Mouse (Mus musculus) Muller cell, postnatal 12 days (primary cell): ENCODE measurements around the gene Hoxa5.

Experiments
- DNase-seq: peaks from one replicate; pipeline ENCODE4 v3.0.0-alpha.2; 2015; ENCODE audit errors: inconsistent ontology term

Hoxa5 gene

DNA sequence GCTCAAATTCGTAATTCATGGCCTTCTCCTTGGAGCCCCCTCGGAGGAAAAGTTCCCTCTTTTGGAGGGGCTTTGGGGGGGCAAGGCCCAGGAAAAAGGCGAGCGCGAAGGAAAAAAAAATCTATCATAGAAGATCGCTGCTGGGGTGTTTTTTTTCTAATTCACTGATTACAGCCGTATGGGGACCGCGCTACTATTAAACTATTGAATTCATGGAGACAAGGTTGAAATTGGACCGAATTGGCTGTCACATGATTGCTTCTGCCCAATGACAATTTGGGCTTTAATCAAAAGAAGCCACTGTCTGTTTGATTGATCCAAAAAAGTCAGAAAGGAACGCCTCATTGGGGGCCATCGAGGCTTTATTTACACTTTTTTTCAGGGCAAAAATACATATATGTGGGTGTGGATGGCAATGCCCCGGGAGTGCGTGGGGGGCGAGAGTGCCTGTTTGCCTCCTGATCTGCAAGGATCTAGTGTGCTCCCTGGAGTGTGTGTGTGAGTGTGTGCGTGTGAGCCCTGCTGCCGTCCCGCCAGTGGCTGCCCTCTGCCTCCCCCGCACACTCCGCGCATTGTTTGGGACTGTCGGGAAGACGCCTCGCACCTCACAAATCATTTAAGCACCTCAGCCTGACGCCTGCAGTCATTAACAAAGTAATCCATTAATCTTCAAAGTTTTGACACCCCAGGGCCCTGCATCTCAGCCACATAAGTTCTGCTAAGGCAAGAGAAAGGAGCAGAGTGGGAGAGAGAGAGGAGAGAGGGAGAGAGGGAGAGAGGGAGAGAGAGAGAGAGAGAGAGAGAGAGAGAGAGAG, 39.6 kb downstream of the Hoxa5 start, which contains the start of gene Hoxa2:
TSS of gene Hoxa2 (minus strand) at position 206 of the 815 bp plus-strand sequence.
- DNase-seq = no peak

DNA sequence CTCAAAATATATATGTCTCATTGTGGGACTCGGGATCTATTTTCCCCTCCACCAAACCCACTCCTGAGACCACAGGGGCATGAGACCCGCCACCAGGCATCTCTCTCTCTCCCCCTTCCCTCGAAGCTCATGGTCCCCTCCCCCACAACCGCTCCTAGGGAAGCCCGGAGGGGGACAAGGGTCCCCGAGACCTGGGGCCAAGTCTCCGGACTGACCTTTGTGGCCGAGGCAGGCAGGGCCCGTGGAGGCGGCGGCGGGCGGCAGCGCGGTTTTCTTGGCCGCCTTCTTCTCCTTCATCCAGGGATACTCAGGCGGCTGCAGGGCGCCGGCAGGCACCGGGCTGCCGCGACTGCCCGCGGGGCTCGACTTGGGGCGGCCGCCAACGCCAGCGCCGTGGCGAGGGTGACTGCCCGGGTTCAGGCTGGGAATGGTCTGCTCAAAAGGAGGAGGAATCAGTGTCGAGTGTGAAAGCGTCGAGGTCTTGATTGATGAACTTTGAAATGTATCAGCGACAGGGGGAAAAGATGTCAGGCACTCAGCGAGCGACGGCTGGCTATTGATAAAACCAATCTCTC, 40.2 kb downstream of the Hoxa5 start:
- DNase-seq = no peak

DNA sequence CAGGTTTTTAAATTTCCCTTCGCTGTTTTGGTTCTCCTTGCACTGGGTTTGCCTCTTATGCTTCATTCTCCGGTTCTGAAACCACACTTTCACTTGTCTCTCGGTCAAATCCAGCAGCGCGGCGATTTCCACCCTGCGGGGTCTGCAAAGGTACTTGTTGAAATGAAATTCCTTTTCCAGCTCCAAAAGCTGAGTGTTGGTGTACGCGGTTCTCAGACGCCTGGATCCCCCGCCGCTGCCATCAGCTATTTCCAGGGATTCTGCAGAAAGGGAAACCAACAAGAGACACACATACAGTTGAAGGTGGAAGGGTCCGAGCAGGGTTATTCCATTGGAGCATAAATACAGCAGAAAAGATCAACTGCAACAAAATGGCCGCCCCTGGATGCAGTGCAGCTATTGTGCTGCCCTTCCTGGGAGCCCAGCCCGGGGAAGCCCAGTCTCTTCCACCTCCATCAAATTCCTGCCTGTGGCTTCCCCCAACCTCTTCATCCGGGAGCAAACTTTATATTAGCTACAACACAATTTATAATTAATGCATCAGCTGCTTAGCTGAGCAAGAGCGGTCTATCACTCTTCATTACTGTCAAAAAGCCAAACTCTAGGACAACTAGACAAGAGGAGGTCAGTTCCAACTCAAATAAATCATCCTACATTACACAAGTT, 40.9 kb downstream of the Hoxa5 start:
- DNase-seq = no peak

- no peak for DNase-seq
Measured at GRCm38 (mm10) chr6:52162611-52163365, 41.6 kb downstream of the Hoxa5 start.

DNA sequence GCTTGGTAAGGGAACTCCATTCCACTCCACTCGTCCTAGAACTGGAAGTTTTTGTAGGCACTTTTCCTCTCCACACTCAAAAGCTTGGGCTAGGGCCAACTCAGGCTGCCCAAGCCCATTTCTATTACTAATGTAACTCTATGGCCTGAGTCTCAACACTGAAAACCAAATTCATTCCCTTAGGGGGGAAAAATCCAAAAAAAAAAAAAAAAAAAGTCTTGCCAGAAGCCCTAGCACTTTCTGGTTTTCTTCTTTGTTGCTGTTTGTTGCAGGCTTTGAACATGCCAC, 42.4 kb downstream of the Hoxa5 start:
- DNase-seq = no peak

GRCm38 (mm10) chr6:52161336-52162092, 42.9 kb downstream of the Hoxa5 start:
- DNase-seq = no peak

GRCm38 (mm10) chr6:52160511-52161335, 43.7 kb downstream of the Hoxa5 start:
- no peak for DNase-seq

DNA sequence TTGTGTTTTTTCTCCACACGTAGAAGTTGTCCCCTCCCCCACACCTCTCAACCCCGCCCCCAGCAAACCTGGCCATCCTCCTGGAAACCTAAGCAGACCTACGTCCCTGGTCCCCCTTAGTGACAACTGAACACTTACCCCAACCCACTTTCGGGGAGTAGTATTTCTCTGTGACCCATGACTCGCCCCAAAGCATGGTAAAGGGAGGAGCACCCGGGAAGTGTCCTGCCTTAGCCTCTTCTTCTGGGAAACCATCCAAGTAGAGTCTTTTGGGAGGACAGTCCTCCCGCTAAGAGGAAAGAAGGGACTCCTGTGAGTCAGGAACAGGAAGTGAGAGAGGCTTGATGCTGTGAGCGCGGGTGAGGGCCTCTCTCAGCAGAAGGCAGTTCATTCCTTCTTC, 44.4 kb downstream of the Hoxa5 start:
- no peak for DNase-seq

- no peak for DNase-seq
Measured at GRCm38 (mm10) chr6:52159164-52159761, 45.1 kb downstream of the Hoxa5 start.

DNA sequence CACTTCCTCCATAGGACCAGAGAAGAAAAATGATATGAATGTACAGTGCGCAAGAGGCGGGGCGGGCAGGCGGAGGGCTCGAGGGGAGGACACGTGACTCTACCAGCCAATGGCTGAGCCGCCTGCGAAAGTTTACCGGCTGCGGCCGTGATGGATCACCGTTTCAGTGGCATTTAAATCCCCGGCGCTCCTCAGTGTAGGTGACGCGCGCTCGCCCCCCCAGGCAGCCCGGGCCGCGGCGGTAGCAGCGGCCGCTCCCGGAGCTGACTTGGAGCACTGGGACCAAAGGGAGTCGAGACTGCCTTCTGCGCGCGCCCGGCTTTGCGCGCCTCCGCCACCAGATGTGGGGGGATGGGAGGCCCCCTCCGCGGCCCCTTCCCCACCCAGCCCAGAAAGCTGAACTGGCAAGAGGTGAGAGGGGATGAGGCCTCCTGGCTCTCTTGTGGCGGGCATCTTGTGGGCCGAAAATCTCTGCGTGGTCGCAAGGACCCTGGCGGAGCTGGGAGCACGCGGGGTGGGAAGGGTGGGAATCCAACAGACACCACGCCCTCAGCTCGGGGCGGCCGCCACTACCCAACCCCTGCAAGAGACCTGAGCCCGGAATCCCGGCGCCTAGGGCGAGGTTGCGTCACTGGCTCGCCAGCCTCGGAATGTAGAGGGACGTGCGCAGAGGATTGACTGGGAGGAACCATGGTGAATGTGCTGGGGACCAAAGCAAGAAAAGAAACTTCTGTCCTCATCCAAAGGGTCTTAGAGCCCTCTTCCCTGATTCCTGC, 45.9 kb downstream of the Hoxa5 start, which contains the start of gene Hoxa1:
TSS of gene Hoxa1 (minus strand) at position 42 of the 776 bp plus-strand sequence.
- DNase-seq = peak; percentile 74

- DNase-seq = no peak
Measured at GRCm38 (mm10) chr6:52157466-52158275, 46.7 kb downstream of the Hoxa5 start.

DNA sequence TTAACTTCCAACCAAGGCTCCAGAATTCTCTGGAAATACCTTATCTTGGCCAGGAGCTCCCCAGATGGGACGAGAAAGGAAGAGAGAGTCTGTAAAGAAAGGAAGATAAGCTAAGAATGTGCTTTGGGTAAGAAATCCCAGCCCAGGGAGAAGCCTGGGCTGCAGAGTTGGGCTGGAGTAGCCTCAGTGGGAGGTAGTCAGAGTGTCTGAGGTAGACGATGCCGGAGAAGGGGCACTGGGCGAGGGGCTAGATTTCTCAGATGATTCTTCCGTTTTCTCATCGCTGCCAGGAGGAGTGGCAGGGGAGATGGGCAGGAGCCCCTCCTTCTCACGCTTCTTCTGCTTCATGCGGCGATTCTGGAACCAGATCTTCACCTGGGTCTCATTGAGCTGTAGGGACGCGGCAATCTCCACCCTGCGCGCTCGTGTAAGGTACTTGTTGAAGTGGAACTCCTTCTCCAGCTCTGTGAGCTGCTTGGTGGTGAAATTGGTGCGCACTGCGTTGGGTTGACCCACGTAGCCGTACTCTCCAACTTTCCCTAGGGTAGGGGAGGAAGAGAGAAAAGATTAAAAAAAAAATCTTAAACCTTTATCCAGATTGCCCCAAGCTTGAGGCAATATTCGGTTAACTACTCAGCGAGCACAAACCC, 47.7 kb downstream of the Hoxa5 start:
- no peak for DNase-seq

GRCm38 (mm10) chr6:52155471-52155870, 48.9 kb downstream of the Hoxa5 start:
- DNase-seq = no peak

- DNase-seq = no peak
Measured at GRCm38 (mm10) chr6:52154044-52154443, 50.3 kb downstream of the Hoxa5 start.

- DNase-seq = no peak
Measured at GRCm38 (mm10) chr6:52153270-52153669, 51.1 kb downstream of the Hoxa5 start.

GRCm38 (mm10) chr6:52152226-52153193, 51.9 kb downstream of the Hoxa5 start:
- DNase-seq = no peak
